Mouse (Mus musculus): Measurements from ENCODE around the gene Rap1a. TPM values are rescaled to one million over a fixed set of nuclear protein-coding genes. Genes with fewer than 3 reads are reported as not detected.

Gene Rap1a
- polyA plus RNA-seq, 1 experiment: 111 TPM

DNA sequence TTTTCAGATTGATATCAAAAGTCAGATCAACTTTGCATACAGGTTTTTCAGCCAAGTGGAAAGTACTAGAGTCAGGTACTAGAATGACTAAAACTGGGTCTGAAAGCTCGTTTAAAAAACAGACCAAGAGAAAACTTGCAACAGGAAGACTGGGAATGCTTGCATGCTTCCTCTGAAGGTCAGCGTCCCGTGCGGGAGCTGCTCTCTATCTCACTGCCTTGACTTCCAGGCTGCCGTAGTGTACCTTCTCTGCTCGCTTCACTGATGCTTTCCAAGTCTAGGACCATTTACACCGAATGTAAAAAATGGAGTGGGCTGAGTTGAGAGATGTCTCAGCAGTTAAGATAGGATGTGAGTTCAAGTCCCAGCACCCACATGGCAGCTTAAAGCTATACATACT, 8.8 kb downstream of the Rap1a start:
- H3K4me3 ChIP-seq (ENCODE audit: insufficient read depth, low read depth, low read length): no peak overlapping the region
- peaks cover 18% of the 10 kb centered on the region for H3K4me1 ChIP-seq (ENCODE audit: control insufficient read depth, insufficient read depth, insufficient read length, low read length)

DNA sequence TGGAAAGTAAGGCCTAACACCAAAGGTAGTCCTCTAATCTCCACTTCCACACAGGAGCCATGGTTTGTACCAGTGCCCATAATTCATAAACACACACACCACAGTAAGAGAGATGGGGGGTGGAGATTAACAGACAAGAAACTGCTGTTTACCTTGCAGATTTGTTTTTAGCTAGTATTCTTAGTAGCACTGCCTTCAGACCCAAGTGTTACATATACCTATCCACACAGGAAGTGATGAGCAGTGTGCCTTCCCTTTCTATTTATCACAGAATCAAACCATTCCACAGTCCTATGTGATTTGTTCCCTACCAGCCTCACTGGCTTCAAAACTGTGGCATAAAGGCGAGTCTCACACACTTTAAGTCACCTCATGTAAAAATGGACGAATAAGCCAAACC, 10.0 kb downstream of the Rap1a start:
- Histone ChIP-seq H3K27ac (replicated peaks; ENCODE audit: low read depth, low read length) (no peak overlapping the region), H3K4me3 (ENCODE audit: insufficient read depth, low read depth, low read length) (no peak overlapping the region), H3K4me1 (ENCODE audit: control insufficient read depth, insufficient read depth, insufficient read length, low read length) (peaks cover 15% of the 10 kb centered on the region)

More for the DNA sequence above, 8.8 kb downstream of the Rap1a start:
- no peak overlapping the region for H3K27ac ChIP-seq (replicated peaks; ENCODE audit: low read depth, low read length)

DNA sequence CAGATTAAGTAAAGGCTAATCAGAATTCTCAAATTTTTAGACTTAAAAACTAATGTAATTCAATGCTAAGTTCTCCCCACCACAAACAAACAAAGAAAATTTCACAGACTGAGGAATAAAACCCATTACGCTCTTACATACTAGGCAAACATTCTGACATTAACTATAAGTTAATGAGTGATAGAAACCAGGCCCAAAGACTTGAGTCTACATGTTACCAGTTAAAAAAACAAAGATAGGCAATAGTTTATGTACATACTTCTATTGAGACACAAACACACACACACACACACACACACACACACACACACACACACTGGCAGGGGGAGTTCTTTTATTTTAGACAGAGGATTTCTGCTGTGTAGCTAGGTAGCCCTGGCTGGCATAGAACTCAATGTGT, 10.8 kb downstream of the Rap1a start:
- Histone ChIP-seq H3K27ac (replicated peaks; ENCODE audit: low read depth, low read length) (no peak overlapping the region), H3K4me3 (ENCODE audit: insufficient read depth, low read depth, low read length) (no peak overlapping the region), H3K4me1 (ENCODE audit: control insufficient read depth, insufficient read depth, insufficient read length, low read length) (peaks cover 13% of the 10 kb centered on the region)

DNA sequence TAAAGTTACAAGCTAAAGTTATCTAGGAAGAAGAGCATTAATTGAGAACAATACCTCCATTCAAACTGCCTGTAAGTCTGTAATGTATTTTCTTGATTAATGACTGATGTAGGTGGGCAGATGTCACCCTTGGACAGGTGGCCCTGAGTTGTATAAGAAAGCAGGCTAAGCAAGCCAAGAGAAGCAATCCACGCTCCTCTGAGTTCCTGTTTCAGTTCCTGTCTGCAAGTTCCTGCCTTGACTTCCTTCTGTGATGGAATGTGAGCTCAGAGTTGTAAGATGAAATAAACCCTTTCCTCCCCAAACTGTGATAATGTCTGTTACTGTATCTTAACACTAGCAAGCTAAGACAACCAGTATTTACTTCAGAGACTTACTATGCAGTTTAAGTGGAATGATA, 11.4 kb downstream of the Rap1a start:
- Histone ChIP-seq H3K27ac (replicated peaks; ENCODE audit: low read depth, low read length) (no peak overlapping the region), H3K4me1 (ENCODE audit: control insufficient read depth, insufficient read depth, insufficient read length, low read length) (peaks cover 10% of the 10 kb centered on the region), H3K4me3 (ENCODE audit: insufficient read depth, low read depth, low read length) (no peak overlapping the region)

DNA sequence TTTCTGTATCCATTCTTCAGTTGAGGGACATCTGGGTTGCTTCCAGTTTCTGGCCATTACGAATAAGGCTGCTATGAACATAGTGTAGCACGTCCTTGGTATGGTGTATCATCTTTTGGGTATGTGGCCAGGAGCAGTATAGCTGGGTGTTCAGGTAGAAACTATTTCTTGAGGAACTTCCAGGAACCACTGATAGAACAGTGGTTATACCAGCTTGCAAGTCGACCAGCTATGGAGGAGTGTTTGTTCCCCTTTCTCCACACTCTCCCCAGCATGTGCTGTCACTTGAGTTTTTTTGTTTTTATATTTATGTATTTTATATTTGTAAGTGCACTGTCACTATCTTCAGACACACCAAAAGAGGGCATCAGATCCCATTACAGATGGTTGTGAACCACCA, 13.8 kb downstream of the Rap1a start:
- no peak overlapping the region for H3K27ac ChIP-seq (replicated peaks; ENCODE audit: low read depth, low read length)
- H3K4me1 ChIP-seq (ENCODE audit: control insufficient read depth, insufficient read depth, insufficient read length, low read length): peaks cover 4% of the 10 kb centered on the region
- no peak overlapping the region for H3K4me3 ChIP-seq (ENCODE audit: insufficient read depth, low read depth, low read length)

DNA sequence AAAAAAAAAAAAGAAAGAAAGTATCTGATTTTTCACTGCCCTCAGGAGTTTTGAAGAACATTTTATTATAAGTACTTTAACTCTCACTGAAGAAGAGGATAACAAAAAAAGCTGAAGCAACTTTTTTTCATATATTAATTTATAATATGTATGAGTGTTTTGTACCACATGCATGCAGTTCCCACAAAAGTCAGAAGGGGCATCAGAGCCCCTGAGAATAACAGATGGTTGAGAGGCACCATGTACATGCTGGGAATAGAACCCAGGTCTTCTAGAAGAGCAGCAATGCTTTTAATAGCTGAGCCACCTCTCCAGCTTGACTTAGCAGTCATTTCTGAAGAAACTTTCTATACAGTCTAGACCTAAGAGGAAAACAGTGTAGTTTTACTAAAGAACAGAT, 15.3 kb downstream of the Rap1a start:
- peaks cover 5% of the 10 kb centered on the region for H3K4me1 ChIP-seq (ENCODE audit: control insufficient read depth, insufficient read depth, insufficient read length, low read length)
- H3K27ac ChIP-seq (replicated peaks; ENCODE audit: low read depth, low read length): no peak overlapping the region
- no peak overlapping the region for H3K4me3 ChIP-seq (ENCODE audit: insufficient read depth, low read depth, low read length)

DNA sequence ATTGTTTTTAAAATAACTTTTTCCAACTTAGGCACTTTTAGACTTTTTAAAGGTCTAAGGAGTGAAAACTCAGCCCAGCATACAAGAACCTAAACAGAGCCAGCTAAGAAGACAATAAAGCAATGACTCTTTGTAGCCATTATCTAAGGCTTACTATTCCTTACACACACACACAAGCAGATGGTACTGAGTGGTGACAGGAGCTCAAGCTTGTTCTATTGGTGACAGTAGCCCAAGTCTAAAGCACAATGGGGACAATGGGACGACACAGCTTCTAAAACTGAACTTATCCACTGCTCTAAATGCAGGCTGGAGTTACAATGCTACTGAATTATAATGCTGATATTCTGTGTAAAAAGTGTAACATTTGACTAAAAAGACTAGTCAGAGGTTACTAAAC, 17.3 kb downstream of the Rap1a start:
- Histone ChIP-seq H3K4me3 (ENCODE audit: insufficient read depth, low read depth, low read length) (no peak overlapping the region), H3K27ac (replicated peaks; ENCODE audit: low read depth, low read length) (no peak overlapping the region), H3K4me1 (ENCODE audit: control insufficient read depth, insufficient read depth, insufficient read length, low read length) (peaks cover 9% of the 10 kb centered on the region)

DNA sequence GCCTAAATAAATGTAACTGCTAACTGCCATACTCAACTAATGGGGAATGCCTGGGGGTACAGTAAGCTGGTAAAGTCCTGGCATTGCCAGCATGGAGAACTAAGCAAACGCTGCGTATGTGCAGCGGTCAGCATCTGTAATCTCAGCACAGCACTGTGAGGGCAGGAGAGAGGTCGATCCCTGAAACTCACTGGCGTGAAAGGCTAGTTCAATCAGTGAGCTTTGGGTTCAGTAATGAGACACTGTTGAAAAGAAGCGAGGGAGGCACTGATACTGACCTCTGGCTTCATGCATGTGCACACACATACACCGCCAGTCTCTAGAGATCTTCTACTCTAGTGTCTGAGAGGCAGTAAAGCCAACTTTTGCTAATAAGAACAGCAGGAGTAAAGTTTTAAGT, 18.7 kb downstream of the Rap1a start:
- H3K27ac ChIP-seq (replicated peaks; ENCODE audit: low read depth, low read length): no peak overlapping the region

DNA sequence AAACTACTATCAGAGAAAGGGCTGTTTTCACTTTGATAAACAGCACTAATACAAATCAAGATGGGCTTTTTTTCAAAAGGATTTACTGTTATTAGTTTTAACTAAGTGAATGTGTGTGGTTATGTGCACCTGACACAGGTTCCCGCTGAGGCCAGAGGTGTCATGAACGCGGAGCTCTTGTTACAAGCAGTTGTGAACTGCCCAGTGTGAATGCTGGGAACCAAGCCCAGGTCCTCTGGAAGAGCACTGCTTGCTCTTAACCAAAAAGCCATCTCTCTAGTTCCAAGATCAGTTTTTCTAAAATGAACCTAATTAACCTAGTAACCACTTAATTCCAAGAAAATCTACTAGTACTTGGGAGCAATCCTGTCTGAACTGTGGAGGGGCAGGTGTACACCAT, 23.1 kb downstream of the Rap1a start:
- H3K27ac ChIP-seq (replicated peaks; ENCODE audit: low read depth, low read length): no peak overlapping the region

More for the DNA sequence above, 18.7 kb downstream of the Rap1a start:
- Histone ChIP-seq H3K4me1 (ENCODE audit: control insufficient read depth, insufficient read depth, insufficient read length, low read length) (peaks cover 9% of the 10 kb centered on the region), H3K4me3 (ENCODE audit: insufficient read depth, low read depth, low read length) (no peak overlapping the region)

DNA sequence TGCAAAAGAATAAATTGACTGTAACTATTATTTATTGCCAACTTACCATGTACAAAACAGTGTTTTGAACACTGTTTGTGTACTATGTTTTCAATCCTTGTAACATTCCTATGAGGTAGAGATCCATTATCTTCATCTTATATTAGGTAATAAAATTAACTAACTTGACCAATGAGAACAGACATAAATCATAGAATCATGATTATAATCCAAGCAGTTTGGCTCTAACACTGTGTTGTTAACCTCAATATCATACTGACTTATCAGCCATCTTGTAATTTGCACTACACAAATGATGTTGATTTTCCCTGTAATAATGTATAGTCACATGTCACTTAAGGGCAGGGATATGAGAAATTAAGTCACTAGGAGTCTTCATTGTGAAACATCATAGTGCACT, 26.6 kb downstream of the Rap1a start:
- no peak overlapping the region for H3K4me3 ChIP-seq (ENCODE audit: insufficient read depth, low read depth, low read length)
- H3K27ac ChIP-seq (replicated peaks; ENCODE audit: low read depth, low read length): no peak overlapping the region
- H3K4me1 ChIP-seq (ENCODE audit: control insufficient read depth, insufficient read depth, insufficient read length, low read length): peaks cover 8% of the 10 kb centered on the region

More for the DNA sequence above, 23.1 kb downstream of the Rap1a start:
- Histone ChIP-seq H3K4me1 (ENCODE audit: control insufficient read depth, insufficient read depth, insufficient read length, low read length) (peaks cover 11% of the 10 kb centered on the region), H3K4me3 (ENCODE audit: insufficient read depth, low read depth, low read length) (no peak overlapping the region)

DNA sequence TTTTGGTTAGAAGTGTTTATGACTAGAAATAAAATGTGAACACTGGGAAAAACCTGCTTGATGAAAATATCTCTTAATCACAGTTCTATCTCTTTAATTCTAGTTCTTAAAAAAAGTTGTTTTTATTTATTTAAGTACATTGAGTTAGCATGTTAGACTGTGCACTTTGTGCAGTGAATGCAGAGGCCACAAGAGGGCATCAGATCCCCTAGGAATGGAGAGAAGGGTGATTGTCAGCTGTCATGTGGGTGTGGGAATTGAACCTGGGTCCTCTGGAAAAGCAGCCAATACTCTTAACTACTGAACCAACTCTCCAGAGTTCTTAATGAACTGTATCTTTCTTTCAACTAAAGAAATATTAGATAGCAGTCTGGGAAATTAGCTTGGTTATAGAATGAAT, 29.6 kb downstream of the Rap1a start:
- Histone ChIP-seq H3K27ac (replicated peaks; ENCODE audit: low read depth, low read length) (no peak overlapping the region), H3K4me1 (ENCODE audit: control insufficient read depth, insufficient read depth, insufficient read length, low read length) (peaks cover 10% of the 10 kb centered on the region), H3K4me3 (ENCODE audit: insufficient read depth, low read depth, low read length) (no peak overlapping the region)

DNA sequence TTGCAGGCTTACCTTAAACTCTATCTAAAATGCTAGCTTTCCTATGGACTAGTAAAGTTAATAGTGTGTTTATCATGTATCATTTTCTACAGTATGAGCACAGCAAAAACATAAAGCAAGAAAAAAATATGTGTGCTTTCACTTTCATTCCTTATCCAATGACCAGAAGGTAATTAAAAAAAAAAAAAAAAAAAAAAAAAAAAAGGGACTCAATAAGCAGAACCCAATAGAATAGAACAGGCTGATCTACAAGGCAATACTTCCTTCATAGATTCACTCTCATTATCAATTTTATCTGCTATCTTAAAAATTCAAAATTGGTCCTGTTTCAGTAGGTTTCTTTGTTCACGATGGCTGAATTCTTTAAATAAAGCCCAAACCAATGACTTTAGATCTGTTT, 30.3 kb downstream of the Rap1a start:
- Histone ChIP-seq H3K4me1 (ENCODE audit: control insufficient read depth, insufficient read depth, insufficient read length, low read length) (peaks cover 12% of the 10 kb centered on the region), H3K4me3 (ENCODE audit: insufficient read depth, low read depth, low read length) (no peak overlapping the region), H3K27ac (replicated peaks; ENCODE audit: low read depth, low read length) (no peak overlapping the region)

DNA sequence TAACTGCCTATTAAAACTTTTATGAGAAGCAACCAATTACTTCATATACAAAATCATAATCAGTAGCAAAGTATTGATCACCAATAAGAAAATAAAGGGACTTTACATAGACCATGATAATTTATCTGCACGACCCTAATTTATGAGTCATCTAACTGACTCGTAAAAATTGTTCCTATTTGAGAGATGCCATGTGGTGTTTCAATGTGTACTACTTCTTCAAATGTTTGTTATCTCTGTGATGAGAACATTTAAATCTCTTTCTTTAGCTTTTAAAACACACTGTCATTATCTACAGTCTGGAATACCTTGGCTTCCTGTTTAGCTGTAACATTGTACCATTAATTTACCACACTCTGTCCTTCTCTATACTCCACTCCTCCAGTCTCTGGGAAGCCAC, 31.8 kb downstream of the Rap1a start:
- H3K27ac ChIP-seq (replicated peaks; ENCODE audit: low read depth, low read length): no peak overlapping the region
- H3K4me1 ChIP-seq (ENCODE audit: control insufficient read depth, insufficient read depth, insufficient read length, low read length): peaks cover 10% of the 10 kb centered on the region; the same call in 1 of the 2 replicates
- no peak overlapping the region for H3K4me3 ChIP-seq (ENCODE audit: insufficient read depth, low read depth, low read length)

DNA sequence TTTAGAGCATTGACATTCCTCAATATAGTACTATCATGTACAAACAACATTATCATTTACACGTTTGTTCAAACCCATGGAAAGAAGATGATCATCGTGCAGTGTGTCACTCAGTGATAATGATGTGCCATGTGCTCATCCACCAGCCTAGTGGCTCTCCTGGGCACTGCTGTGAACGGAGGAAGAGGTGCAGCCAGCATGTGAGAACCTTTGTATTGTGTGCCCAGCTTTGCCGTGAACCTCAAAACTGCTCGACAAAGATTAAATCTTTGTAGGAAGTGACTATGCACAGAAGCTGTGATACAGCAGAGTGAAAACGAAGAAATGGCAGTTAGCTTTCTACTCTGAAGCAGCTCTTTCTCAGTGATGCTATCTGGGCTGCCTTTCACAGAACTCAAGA, 32.6 kb downstream of the Rap1a start:
- H3K27ac ChIP-seq (replicated peaks; ENCODE audit: low read depth, low read length): no peak overlapping the region
- no peak overlapping the region for H3K4me3 ChIP-seq (ENCODE audit: insufficient read depth, low read depth, low read length)
- peaks cover 11% of the 10 kb centered on the region; the same call in 1 of the 2 replicates for H3K4me1 ChIP-seq (ENCODE audit: control insufficient read depth, insufficient read depth, insufficient read length, low read length)

DNA sequence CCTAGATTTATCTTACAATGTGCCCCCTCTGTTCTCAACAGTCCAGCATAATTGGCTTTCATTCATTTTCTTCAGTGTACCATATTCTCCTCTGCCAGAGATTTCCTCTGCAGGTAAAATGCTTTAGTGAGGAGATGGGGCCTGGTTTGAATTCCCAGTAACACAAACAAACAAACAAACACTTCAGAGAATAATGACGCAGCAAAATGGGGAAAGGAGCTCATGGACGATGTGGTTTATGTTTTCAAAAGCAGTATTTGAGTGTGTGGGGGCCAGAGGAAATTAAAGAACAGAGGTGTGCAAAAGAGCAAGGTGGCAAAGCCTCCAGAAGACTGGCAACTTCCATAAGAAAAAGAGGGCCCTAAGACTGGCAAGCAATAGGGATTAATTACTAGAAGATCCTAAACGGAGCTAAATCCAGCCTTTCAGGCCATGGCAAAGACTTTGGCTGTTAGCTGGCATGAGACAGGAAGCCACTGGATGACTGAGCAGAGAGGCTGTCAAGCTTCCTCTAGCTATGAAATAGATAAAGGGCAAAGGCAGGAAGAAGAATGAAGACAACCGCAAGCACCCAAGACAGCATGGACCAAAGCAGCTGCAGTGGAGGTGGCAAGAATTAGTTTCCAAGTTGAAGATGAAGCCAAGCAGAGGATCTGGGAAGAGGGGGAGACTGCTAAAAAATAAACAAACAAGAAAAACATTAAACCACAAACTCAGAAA, 37.8 kb downstream of the Rap1a start:
- Histone ChIP-seq H3K27ac (replicated peaks; ENCODE audit: low read depth, low read length) (no peak overlapping the region; the same call in 1 of the 2 replicates), H3K4me3 (ENCODE audit: insufficient read depth, low read depth, low read length) (no peak overlapping the region), H3K4me1 (ENCODE audit: control insufficient read depth, insufficient read depth, insufficient read length, low read length) (peaks cover 14% of the 10 kb centered on the region)

DNA sequence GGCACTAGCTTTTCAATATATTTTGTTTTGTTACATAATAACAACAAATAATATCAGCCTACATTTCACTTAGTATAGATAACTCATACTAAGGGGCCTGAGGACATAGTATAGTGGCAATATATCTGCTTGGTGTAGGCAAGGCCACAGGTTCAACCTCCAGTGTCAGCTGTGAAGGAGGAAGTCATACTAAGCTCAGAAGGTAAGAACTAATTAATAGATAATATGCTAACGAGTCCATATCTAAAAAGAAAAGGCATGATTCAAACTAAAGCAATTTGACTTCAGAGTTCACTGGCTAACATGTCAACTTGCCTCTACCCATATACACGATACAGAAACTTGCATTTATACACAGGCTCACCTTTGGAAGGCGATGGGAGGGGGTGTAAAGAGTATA, 41.1 kb downstream of the Rap1a start:
- Histone ChIP-seq H3K4me1 (ENCODE audit: control insufficient read depth, insufficient read depth, insufficient read length, low read length) (peaks cover 22% of the 10 kb centered on the region), H3K27ac (replicated peaks; ENCODE audit: low read depth, low read length) (no peak overlapping the region), H3K4me3 (ENCODE audit: insufficient read depth, low read depth, low read length) (no peak overlapping the region)
